Mouse (Mus musculus): Measurements from ENCODE around the gene Cdca7.

- TF ChIP-seq CTCF (IDR thresholded peaks at IDR 0.05; ENCODE audit: low read depth) = no peak
- no peak for TF ChIP-seq EP300 (IDR thresholded peaks at IDR 0.05; ENCODE audit: low read depth)
These were observed 22.4 kb upstream of the Cdca7 start for GRCm38 (mm10) chr2:72453563-72453962.

All from heart, postnatal 0 days (tissue).